ENCODE assay signal across 19 mouse cellular contexts in the genomic region with DNA sequence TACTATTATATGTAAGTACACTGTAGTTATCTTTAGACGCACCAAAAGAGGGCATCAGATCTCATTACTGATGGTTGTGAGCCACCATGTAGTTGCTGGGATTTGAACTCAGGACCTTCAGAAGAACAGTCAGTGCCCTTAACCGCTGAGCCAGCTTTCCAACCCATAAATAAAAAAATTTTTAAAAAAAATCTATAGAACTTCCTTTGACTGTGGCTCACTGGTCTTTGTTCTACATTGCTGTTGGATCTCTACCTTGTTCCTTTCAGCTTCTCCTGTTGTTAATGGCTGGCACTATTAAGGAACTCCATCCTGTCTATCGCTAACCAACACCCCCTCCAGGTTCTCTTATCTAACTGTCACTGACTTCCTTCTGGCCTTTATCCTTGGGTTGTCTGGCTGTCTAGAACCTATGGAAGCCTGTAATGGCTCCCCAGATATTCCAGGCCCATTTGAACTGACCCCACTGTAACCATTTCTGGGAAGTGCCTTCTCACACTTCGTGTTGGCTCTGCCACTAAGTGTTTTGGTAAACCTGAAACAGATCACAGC. TPM values are rescaled to one million over a fixed set of nuclear protein-coding genes. Genes with fewer than 3 reads are reported as not detected.
DNase-seq lines count a peak whose midpoint lies in the region; ATAC-seq lines count a peak whose summit lies in the region.
"Had no signal": no experiment of that assay in that cellular context is flagged by ENCODE, and none has a peak within 500 bp of the region (broad histone marks: within the 10 kb centered on the region; RNA-seq: fewer than 3 reads in every experiment).

No protein-coding gene starts in this region.

- no peak for ATAC-seq in heart, embryonic 11.5 days (replicated peaks; ENCODE audit: insufficient number of reproducible peaks, low FRiP score, low TSS enrichment)
- ATAC-seq in midbrain, embryonic 11.5 days (ENCODE audit: low FRiP score): no peak
- ATAC-seq in midbrain, embryonic 14.5 days (ENCODE audit: low FRiP score, low TSS enrichment): no peak
- ATAC-seq in liver, embryonic 15.5 days (ENCODE audit: insufficient read depth): no peak
- ATAC-seq: lung, postnatal 0 days had no signal

- WGBS in heart, embryonic 11.5 days (ENCODE audit: insufficient replicate concordance): 51% methylated on average over 4 of the region's 4 CpGs
- WGBS in midbrain, embryonic 11.5 days: 87% methylated on average over 4 of the region's 4 CpGs
- WGBS in midbrain, embryonic 14.5 days: 86% methylated on average over 4 of the region's 4 CpGs
- 30% methylated on average over 4 of the region's 4 CpGs for WGBS in liver, embryonic 15.5 days (ENCODE audit: insufficient replicate concordance)

- no peaks in the 10 kb centered on the region for H3K9me3 ChIP-seq in heart, embryonic 11.5 days (replicated peaks; ENCODE audit: control insufficient read depth, low read length)
- no peaks in the 10 kb centered on the region for H3K9me3 ChIP-seq in midbrain, embryonic 11.5 days (ENCODE audit: control insufficient read depth, low read length)
- no peaks in the 10 kb centered on the region for H3K9me3 ChIP-seq in midbrain, embryonic 14.5 days (ENCODE audit: control insufficient read depth, low read length)
- no peaks in the 10 kb centered on the region for H3K9me3 ChIP-seq in liver, embryonic 15.5 days (replicated peaks)
- H3K9me3 ChIP-seq: hindbrain, embryonic 10.5 days; kidney, embryonic 15.5 days; limb, embryonic 10.5 days; midbrain, embryonic 10.5 days; neural tube, embryonic 15.5 days had no signal

- no peak overlapping the region for H3K9ac ChIP-seq in heart, embryonic 11.5 days (ENCODE audit: low read depth, low read length)
- no peak overlapping the region for H3K9ac ChIP-seq in midbrain, embryonic 11.5 days (ENCODE audit: low read length)
- no peak overlapping the region for H3K9ac ChIP-seq in midbrain, embryonic 14.5 days (replicated peaks; ENCODE audit: low read length)
- H3K9ac ChIP-seq in liver, embryonic 15.5 days: 0 out of 2 replicates have a peak overlapping the region, but pooled peaks have one; percentile 0
- H3K9ac ChIP-seq: kidney, embryonic 15.5 days; neural tube, embryonic 15.5 days had no signal

- no peaks in the 10 kb centered on the region for H3K27me3 ChIP-seq in heart, embryonic 11.5 days (ENCODE audit: control insufficient read depth, insufficient read depth, low read length)
- H3K27me3 ChIP-seq in midbrain, embryonic 11.5 days (ENCODE audit: control insufficient read depth, insufficient read depth, low read length): no peaks in the 10 kb centered on the region
- H3K27me3 ChIP-seq in midbrain, embryonic 14.5 days (ENCODE audit: control insufficient read depth, insufficient read depth, low read length): no peaks in the 10 kb centered on the region
- H3K27me3 ChIP-seq in liver, embryonic 15.5 days: no peaks in the 10 kb centered on the region
- H3K27me3 ChIP-seq: kidney, embryonic 15.5 days; neural tube, embryonic 15.5 days had no signal

- no peaks in the 10 kb centered on the region for H3K36me3 ChIP-seq in heart, embryonic 11.5 days (ENCODE audit: control insufficient read depth, insufficient read depth, low read length)
- no peaks in the 10 kb centered on the region for H3K36me3 ChIP-seq in midbrain, embryonic 11.5 days (ENCODE audit: control insufficient read depth, insufficient read depth, low read length)
- H3K36me3 ChIP-seq in midbrain, embryonic 14.5 days (ENCODE audit: control insufficient read depth, insufficient read depth, low read length): no peaks in the 10 kb centered on the region
- H3K36me3 ChIP-seq in liver, embryonic 15.5 days (replicated peaks): peaks cover 20% of the 10 kb centered on the region; the same call in 1 of the 2 replicates
- H3K36me3 ChIP-seq: hindbrain, embryonic 10.5 days; kidney, embryonic 15.5 days; limb, embryonic 10.5 days; midbrain, embryonic 10.5 days; neural tube, embryonic 15.5 days had no signal

- H3K27ac ChIP-seq in heart, embryonic 11.5 days (ENCODE audit: low read depth, low read length): peak overlapping the region; percentile 29; the same call in 1 of the 2 replicates
- no peak overlapping the region for H3K27ac ChIP-seq in midbrain, embryonic 11.5 days (ENCODE audit: low read depth, low read length)
- H3K27ac ChIP-seq in midbrain, embryonic 14.5 days (replicated peaks; ENCODE audit: low read depth, low read length): no peak overlapping the region
- H3K27ac ChIP-seq in liver, embryonic 15.5 days (replicated peaks): peak overlapping the region; percentile 55; the same call in 1 of the 2 replicates
- H3K27ac ChIP-seq: hindbrain, embryonic 10.5 days; kidney, embryonic 15.5 days; layer of hippocampus, adult 2 months; limb, embryonic 10.5 days; midbrain, embryonic 10.5 days; neural tube, embryonic 15.5 days had no signal

- no peaks in the 10 kb centered on the region; the same call in 1 of the 2 replicates for H3K4me1 ChIP-seq in heart, embryonic 11.5 days (ENCODE audit: control insufficient read depth, insufficient read depth, low read length)
- no peaks in the 10 kb centered on the region for H3K4me1 ChIP-seq in midbrain, embryonic 11.5 days (ENCODE audit: control insufficient read depth, insufficient read depth, low read length)
- no peaks in the 10 kb centered on the region for H3K4me1 ChIP-seq in midbrain, embryonic 14.5 days (ENCODE audit: control insufficient read depth, insufficient read depth, low read length)
- peaks cover 68% of the 10 kb centered on the region for H3K4me1 ChIP-seq in liver, embryonic 15.5 days (replicated peaks)
- H3K4me1 ChIP-seq: midbrain, embryonic 10.5 days; neural tube, embryonic 15.5 days had no signal

- no peak overlapping the region for H3K4me2 ChIP-seq in heart, embryonic 11.5 days
- no peak overlapping the region for H3K4me2 ChIP-seq in midbrain, embryonic 11.5 days
- H3K4me2 ChIP-seq in midbrain, embryonic 14.5 days (ENCODE audit: low read length): no peak overlapping the region
- H3K4me2 ChIP-seq in liver, embryonic 15.5 days: no peak overlapping the region
- H3K4me2 ChIP-seq: kidney, embryonic 15.5 days; neural tube, embryonic 15.5 days had no signal

- no peak for DNase-seq in heart, adult 18-20 months
- DNase-seq in midbrain, embryonic 11.5 days (ENCODE audit: low spot score, missing footprints): peak; percentile 35
- DNase-seq in midbrain, embryonic 14.5 days: no peak
- no peak for DNase-seq in B cell, adult 2 months
- DNase-seq in MN1 (ENCODE audit: low spot score): no peak
- DNase-seq: adrenal gland, postnatal 10 days; cerebellum, postnatal 14 days; gastrocnemius, postnatal 14 days; retina, postnatal 1 day; thymus, postnatal 14 days had no signal

- H3K4me3 ChIP-seq in heart, embryonic 11.5 days (ENCODE audit: low read depth, low read length): no peak overlapping the region
- no peak overlapping the region for H3K4me3 ChIP-seq in midbrain, embryonic 11.5 days (ENCODE audit: low read depth, low read length)
- no peak overlapping the region for H3K4me3 ChIP-seq in midbrain, embryonic 14.5 days (replicated peaks; ENCODE audit: low read depth, low read length)
- H3K4me3 ChIP-seq in liver, embryonic 15.5 days (replicated peaks): no peak overlapping the region
- H3K4me3 ChIP-seq: hindbrain, embryonic 10.5 days; kidney, embryonic 15.5 days; layer of hippocampus, adult 2 months; limb, embryonic 10.5 days; midbrain, embryonic 10.5 days; neural tube, embryonic 15.5 days had no signal

RNA-seq across cellular contexts. Expression of a gene that starts 4.6 kb away (rescaled TPM):
- polyA plus RNA-seq in heart, embryonic 11.5 days (2014; fragmentation: Nextera tagmentation; extraction: Ambion mirVana): 41.9 and 44.6 TPM in 2 replicates
- 10 to 100 TPM; 19.5 to 22.5 TPM for total RNA-seq in heart, adult 18-20 months (2021)
- 5.4 and 6.7 TPM in 2 replicates for polyA plus RNA-seq in midbrain, embryonic 11.5 days (2014; fragmentation: Nextera tagmentation; extraction: Ambion mirVana)
- 3.7 and 13.7 TPM in 2 replicates for polyA plus RNA-seq in midbrain, embryonic 14.5 days (2014; fragmentation: Nextera tagmentation; extraction: Ambion mirVana)
- 154 and 177 TPM in 2 replicates for polyA plus RNA-seq in liver, embryonic 15.5 days (2015; fragmentation: Nextera tagmentation; extraction: Ambion mirVana)

RNA-seq across cellular contexts. Expression of a gene that starts 59.6 kb away (rescaled TPM):
- 0.08 and 0.11 TPM in 2 replicates for polyA plus RNA-seq in heart, embryonic 11.5 days (2014; fragmentation: Nextera tagmentation; extraction: Ambion mirVana)
- 1 to 10 TPM; 3.3 to 6.3 TPM for total RNA-seq in heart, adult 18-20 months (2021)
- polyA plus RNA-seq in midbrain, embryonic 11.5 days (2014; fragmentation: Nextera tagmentation; extraction: Ambion mirVana): 0.64 and 0.69 TPM in 2 replicates
- 0.85 and 1.3 TPM in 2 replicates for polyA plus RNA-seq in midbrain, embryonic 14.5 days (2014; fragmentation: Nextera tagmentation; extraction: Ambion mirVana)
- polyA plus RNA-seq in liver, embryonic 15.5 days (2015; fragmentation: Nextera tagmentation; extraction: Ambion mirVana): 0.03 and 0.06 TPM in 2 replicates

Comparison
In these comparisons a context has a peak if more than half of its experiments do, and no peak if none do; other contexts are left out.
1. H3K27ac ChIP-seq: peak in heart, embryonic 11.5 days (single experiment) and liver, embryonic 15.5 days (single experiment); none in midbrain, embryonic 11.5 days (single experiment) and midbrain, embryonic 14.5 days (single experiment).